Mouse (Mus musculus) heart, adult 2 months (tissue): ENCODE measurements at regions not wholly inside any gene's neighbourhood (a gene's known extent, or its start where the extent isn't known, plus 50 kb on each side); places are given as distances from the start of the nearest gene placed in this dataset.

Experiments used
- DNase-seq, 2 experiments: peaks; one replicate each; pipeline ENCODE4 v3.0.0; 2021
- H3K27ac ChIP-seq: fragments of 200-600 bp; 2 replicates; pipeline ENCODE4 v1.8.1; 2022
- H3K27me3 ChIP-seq: fragments of 200-500 bp; 2 replicates; pipeline ENCODE4 v1.6.1; 2012; ENCODE audit warnings: mild to moderate bottlenecking, low read length, inconsistent platforms, mixed read lengths; ENCODE audit not compliant: control insufficient read depth, insufficient read depth
- H3K36me3 ChIP-seq: fragments of 200-500 bp; 2 replicates; pipeline ENCODE4 v1.6.1; 2012; ENCODE audit warnings: low read length, inconsistent platforms; ENCODE audit not compliant: control insufficient read depth, insufficient read depth
- H3K4me1 ChIP-seq: fragments of 200-500 bp; 2 replicates; pipeline ENCODE4 v1.6.1; 2011; ENCODE audit warnings: low read length; ENCODE audit not compliant: control insufficient read depth, insufficient read depth
- H3K4me3 ChIP-seq: fragments of 200-600 bp; 2 replicates; pipeline ENCODE4 v1.8.1; 2022
- H3K79me2 ChIP-seq: fragments of 200-500 bp; replicated peaks from 2 replicates; pipeline ENCODE4 v1.6.1; 2012; ENCODE audit warnings: mild to moderate bottlenecking, inconsistent platforms, low read length, moderate library complexity, mixed read lengths; ENCODE audit not compliant: control insufficient read depth, insufficient read depth
- H3K9ac ChIP-seq: fragments of 200-500 bp; 2 replicates; pipeline ENCODE4 v1.6.1; 2012; ENCODE audit warnings: low read depth, mild to moderate bottlenecking, control low read depth, inconsistent platforms, low read length, mixed read lengths
- CTCF ChIP-seq: fragments of 200-600 bp; IDR thresholded peaks from 2 replicates; pipeline ENCODE4 v1.8.1; 2022; ENCODE audit warnings: antibody characterized with exemption, mild to moderate bottlenecking, moderate library complexity
- EP300 ChIP-seq: fragments of 200-500 bp; IDR thresholded peaks from 2 replicates; pipeline ENCODE4 v1.6.1; 2011; ENCODE audit warnings: low read depth, low read length, control low read depth; ENCODE audit not compliant: insufficient read depth
- POLR2A ChIP-seq: fragments of 200-500 bp; IDR thresholded peaks from 2 replicates; pipeline ENCODE4 v1.6.1; 2011; ENCODE audit warnings: mild to moderate bottlenecking, low read depth, low read length, control low read depth; ENCODE audit not compliant: insufficient read depth
- WGBS: fragments of 180-500 bp; shearing (Covaris S2); methylation state at CpG from one replicate; pipeline ENCODE4 v1.1.7; 2018; 5-methylcytosine and 5-hydroxymethylcytosine counted together
- intact Hi-C: fragments of 180-260 bp; cut with DNase I; formaldehyde crosslinking; loops from one replicate; pipeline ENCODE4 v1.15.1; 2025

DNA sequence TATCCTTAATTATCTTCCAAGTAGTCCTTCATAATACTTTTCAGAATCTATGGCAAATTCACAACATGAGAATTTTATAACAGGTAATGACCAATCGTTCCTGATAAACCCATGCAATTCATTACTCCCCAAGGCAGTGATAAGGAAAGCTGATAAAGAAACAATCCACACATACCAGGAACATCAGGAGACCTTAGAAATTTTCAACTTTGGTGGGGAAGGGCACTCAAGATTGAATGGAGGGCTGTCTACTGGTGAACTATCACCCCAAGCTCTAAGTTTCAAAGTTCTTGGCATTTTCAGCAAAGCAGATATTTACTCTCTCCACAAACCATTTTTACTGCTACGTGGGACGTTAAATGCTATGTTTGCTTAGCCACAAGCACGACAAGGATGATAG, 440.2 kb upstream of the Pmfbp1 start:
- Histone ChIP-seq H3K9ac (no peak overlapping the region), H3K4me3 (no peak overlapping the region), H3K79me2 (no peaks in the 10 kb centered on the region), H3K27me3 (no peaks in the 10 kb centered on the region), H3K4me1 (no peaks in the 10 kb centered on the region), H3K27ac (no peak overlapping the region), H3K36me3 (no peaks in the 10 kb centered on the region)
- WGBS: 77% methylated on average over 4 of the region's 4 CpGs
- TF ChIP-seq POLR2A (no peak), EP300 (no peak), CTCF (no peak)
- intact Hi-C loops: no loop called here
- no peak for DNase-seq

DNA sequence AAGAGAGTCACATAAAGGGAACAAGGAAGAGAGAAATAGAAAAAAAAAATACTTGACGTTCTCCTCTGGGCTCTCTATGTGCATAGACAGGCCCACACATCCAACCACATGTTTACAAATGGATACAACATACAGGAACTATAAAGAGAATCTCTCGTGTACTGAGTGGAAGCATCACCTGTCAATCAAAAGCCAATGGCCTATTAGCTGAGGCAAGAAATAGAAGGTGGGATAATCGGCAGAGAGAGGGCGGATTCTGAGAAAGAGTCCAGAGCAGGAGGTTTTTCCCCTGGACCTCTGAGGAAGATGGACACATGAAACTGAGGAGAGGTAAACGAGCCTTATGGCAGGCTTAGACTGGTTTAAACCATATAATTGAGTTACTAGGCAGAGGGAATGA, 434.7 kb upstream of the Pmfbp1 start:
- Histone ChIP-seq H3K9ac (no peak overlapping the region), H3K4me1 (no peaks in the 10 kb centered on the region), H3K79me2 (no peaks in the 10 kb centered on the region), H3K27ac (no peak overlapping the region), H3K27me3 (no peaks in the 10 kb centered on the region), H3K4me3 (no peak overlapping the region), H3K36me3 (no peaks in the 10 kb centered on the region)
- no peak for DNase-seq
- intact Hi-C loops: no loop called here
- no peak for TF ChIP-seq CTCF
- TF ChIP-seq EP300: no peak
- TF ChIP-seq POLR2A: no peak
- 82% methylated on average over 5 of the region's 5 CpGs for WGBS

DNA sequence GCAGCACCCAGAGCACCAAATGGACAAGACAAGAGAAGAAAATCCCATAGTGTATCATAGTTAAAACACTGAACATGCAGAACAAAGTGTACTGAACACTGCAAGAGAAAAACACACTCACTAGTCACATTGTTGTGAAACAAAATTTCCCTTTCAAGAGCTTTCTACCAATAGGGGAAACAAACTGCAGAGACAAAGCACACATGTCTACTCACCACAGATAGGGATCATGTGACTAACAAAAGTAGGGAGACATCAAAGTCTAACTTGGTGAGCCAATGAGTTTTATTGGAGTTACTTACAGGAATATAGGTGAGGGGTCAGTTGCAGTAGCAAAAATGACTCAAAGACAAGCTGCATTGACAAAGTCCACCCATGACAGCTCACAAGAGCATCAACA, 431.5 kb upstream of the Pmfbp1 start:
- Histone ChIP-seq H3K79me2 (no peaks in the 10 kb centered on the region), H3K36me3 (no peaks in the 10 kb centered on the region), H3K4me3 (no peak overlapping the region), H3K4me1 (no peaks in the 10 kb centered on the region), H3K9ac (no peak overlapping the region), H3K27me3 (no peaks in the 10 kb centered on the region), H3K27ac (no peak overlapping the region)
- no peak for TF ChIP-seq EP300
- TF ChIP-seq POLR2A: no peak
- TF ChIP-seq CTCF: no peak
- no peak for DNase-seq
- intact Hi-C loops: no loop called here

DNA sequence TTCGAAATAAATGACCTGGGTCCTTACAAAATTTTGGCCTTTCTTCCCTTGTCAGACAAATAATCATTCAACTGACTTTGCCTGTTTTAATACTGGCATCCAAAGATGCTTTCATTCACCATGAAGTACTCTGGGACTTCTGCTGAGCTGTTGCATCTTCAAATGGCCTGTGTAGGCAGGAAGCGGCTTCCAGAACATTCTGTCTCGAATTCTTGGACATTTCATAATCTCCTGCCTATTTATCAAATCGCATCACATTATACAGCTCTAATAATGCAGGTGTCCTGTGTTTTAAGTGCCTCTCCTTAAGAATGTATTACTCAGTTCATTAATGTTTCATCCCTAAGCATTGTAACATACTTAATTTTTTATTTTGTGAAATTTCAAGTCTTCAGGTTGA, 420.1 kb upstream of the Pmfbp1 start:
- 83% methylated on average over 4 of the region's 4 CpGs for WGBS

DNA sequence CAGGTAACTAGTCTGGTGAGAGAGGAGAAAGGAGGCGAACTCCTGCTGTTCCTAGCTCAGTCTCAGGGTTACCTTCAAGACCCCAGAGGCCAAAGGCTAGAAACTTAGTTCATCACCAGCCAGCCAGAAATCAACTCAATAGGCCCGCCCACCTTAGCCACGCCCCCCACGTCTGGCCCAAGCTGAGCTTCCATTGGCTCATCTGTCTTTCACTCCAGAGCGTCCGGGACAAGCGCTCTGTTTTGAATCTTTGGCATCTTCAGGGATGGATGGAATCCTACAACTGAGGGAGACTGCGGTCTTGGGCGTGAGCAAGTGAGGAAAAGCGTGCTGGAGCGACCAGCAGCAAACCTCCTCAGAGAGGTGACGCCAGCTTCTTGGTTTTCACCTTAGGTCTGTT, 418.8 kb upstream of the Pmfbp1 start:
- TF ChIP-seq CTCF (no peak), POLR2A (no peak), EP300 (no peak)
- no peak for DNase-seq
- 16% methylated on average over 12 of the region's 12 CpGs for WGBS

More for the DNA sequence above, 420.1 kb upstream of the Pmfbp1 start:
- Histone ChIP-seq H3K4me3 (no peak overlapping the region), H3K4me1 (no peaks in the 10 kb centered on the region), H3K27ac (no peak overlapping the region), H3K9ac (no peak overlapping the region), H3K79me2 (no peaks in the 10 kb centered on the region), H3K27me3 (no peaks in the 10 kb centered on the region), H3K36me3 (no peaks in the 10 kb centered on the region)
- intact Hi-C loops: no loop called here
- no peak for DNase-seq
- TF ChIP-seq POLR2A (no peak), CTCF (no peak), EP300 (no peak)

DNA sequence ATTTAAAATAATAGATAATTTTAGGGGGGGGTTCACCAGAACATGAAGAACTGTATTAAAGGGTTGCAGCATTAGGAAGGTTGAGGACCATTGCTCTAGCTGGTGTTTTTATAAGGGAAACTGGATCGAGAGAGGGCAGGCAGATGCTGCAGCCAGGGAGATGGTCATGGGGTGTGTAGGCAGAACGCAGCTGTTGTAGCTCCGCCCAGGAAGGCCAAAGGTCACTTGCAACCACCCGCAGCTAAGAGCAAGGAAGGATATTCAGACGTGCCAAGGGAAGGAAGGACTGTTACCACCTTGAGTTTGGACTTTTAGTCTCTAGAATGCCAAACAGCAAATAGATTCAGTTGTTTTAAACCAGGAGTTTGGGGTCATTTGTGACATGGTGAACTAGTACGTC, 414.6 kb upstream of the Pmfbp1 start:
- intact Hi-C loops: no loop called here
- TF ChIP-seq POLR2A (no peak), EP300 (no peak), CTCF (no peak)
- Histone ChIP-seq H3K4me3 (no peak overlapping the region), H3K79me2 (no peaks in the 10 kb centered on the region), H3K9ac (no peak overlapping the region), H3K4me1 (no peaks in the 10 kb centered on the region), H3K27me3 (no peaks in the 10 kb centered on the region; the same call in 1 of the 2 replicates), H3K36me3 (no peaks in the 10 kb centered on the region), H3K27ac (no peak overlapping the region)
- 56% methylated on average over 6 of the region's 6 CpGs for WGBS
- no peak for DNase-seq

More for the DNA sequence above, 418.8 kb upstream of the Pmfbp1 start:
- Histone ChIP-seq H3K27ac (no peak overlapping the region), H3K9ac (no peak overlapping the region), H3K79me2 (no peaks in the 10 kb centered on the region), H3K4me1 (no peaks in the 10 kb centered on the region), H3K4me3 (no peak overlapping the region), H3K27me3 (no peaks in the 10 kb centered on the region), H3K36me3 (no peaks in the 10 kb centered on the region)
- intact Hi-C loops: no loop called here

DNA sequence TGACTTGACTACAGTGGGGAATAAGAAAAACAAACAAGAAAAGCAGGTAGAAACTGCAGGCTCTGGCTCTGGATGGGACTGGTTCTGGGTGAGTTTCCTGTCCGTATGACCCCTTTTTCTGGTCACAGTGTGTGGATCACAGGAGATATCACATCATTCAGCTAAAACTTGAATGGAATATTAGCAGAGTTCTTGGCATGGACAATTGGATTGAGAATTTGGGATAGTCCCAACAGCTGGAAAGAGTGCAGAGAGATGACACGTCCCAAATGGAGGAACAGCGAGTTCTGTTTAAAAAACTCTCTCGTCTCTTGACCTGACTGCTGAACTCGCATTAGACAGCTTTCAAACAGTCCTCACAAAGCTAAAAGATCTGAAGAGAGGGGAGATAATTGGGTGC, 412.5 kb upstream of the Pmfbp1 start:
- no peak overlapping the region for H3K9ac ChIP-seq
- WGBS: 62% methylated on average over 5 of the region's 5 CpGs
- no peak for TF ChIP-seq CTCF
- TF ChIP-seq EP300: no peak
- TF ChIP-seq POLR2A: no peak
- no peak overlapping the region for H3K4me3 ChIP-seq
- peak; percentile 25 to 32 for DNase-seq
- intact Hi-C loops: no loop called here
- no peaks in the 10 kb centered on the region for H3K36me3 ChIP-seq
- H3K4me1 ChIP-seq: no peaks in the 10 kb centered on the region
- H3K27me3 ChIP-seq: no peaks in the 10 kb centered on the region; the same call in 1 of the 2 replicates
- H3K79me2 ChIP-seq: no peaks in the 10 kb centered on the region
- peak overlapping the region; percentile 15 for H3K27ac ChIP-seq
